21 mouse cellular contexts compared by ENCODE assay signal in the genomic region with DNA sequence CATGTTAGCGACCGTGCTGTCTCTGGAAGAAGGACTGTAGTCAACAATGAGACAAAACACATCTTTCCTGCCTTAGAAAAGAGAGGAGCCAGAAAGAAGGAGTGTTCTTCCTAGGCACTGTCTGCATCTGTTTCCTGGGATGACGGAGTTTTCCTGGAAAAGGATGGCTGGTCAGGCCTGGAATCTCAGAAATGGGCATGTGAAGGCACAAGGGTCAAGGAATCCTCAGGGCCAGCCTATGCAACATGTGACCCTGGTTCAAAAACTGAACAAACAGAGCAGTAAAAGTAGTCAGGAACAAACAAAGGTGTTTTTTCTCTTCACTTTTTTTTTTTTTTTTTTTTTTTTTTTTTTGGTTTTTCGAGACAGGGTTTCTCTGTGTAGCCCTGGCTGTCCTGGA.
"Had no signal": no experiment of that assay in that cellular context is flagged by ENCODE, and none has a peak within 500 bp of the region (broad histone marks: within the 10 kb centered on the region; RNA-seq: fewer than 3 reads in every experiment).

No protein-coding gene starts in this region.

- H3K4me1 ChIP-seq: heart, embryonic 13.5 days; heart, embryonic 15.5 days; hindbrain, embryonic 13.5 days; hindbrain, embryonic 15.5 days; kidney, embryonic 15.5 days; limb, embryonic 10.5 days; limb, embryonic 12.5 days had no signal

- H3K27me3 ChIP-seq: heart, embryonic 13.5 days; heart, embryonic 15.5 days; hindbrain, embryonic 13.5 days; hindbrain, embryonic 15.5 days; kidney, embryonic 15.5 days; limb, embryonic 12.5 days; liver, embryonic 12.5 days had no signal

- H3K27ac ChIP-seq: heart, embryonic 10.5 days; heart, embryonic 13.5 days; heart, embryonic 15.5 days; hindbrain, embryonic 13.5 days; hindbrain, embryonic 15.5 days; hindbrain, postnatal 0 days; kidney, embryonic 15.5 days; kidney, postnatal 0 days; left cerebral cortex, adult 2 months; limb, embryonic 10.5 days; limb, embryonic 12.5 days; liver, embryonic 12.5 days; liver, embryonic 14.5 days had no signal

- H3K36me3 ChIP-seq: heart, embryonic 10.5 days; heart, embryonic 13.5 days; heart, embryonic 15.5 days; hindbrain, embryonic 13.5 days; hindbrain, embryonic 15.5 days; kidney, embryonic 15.5 days; limb, embryonic 10.5 days; limb, embryonic 12.5 days; liver, embryonic 12.5 days had no signal

- H3K4me3 ChIP-seq: heart, embryonic 10.5 days; heart, embryonic 13.5 days; heart, embryonic 15.5 days; hindbrain, embryonic 13.5 days; hindbrain, embryonic 15.5 days; kidney, embryonic 15.5 days; left cerebral cortex, adult 2 months; limb, embryonic 10.5 days; limb, embryonic 12.5 days; liver, embryonic 12.5 days had no signal

- DNase-seq: gastrocnemius, postnatal 14 days; gastrocnemius, postnatal 36 days; heart, adult 18-20 months; heart, postnatal 14 days; heart, postnatal 36 days; kidney, adult 11 months; kidney, postnatal 14 days; liver had no signal
